Mouse (Mus musculus): ENCODE data around the gene Ydjc. TPM values are rescaled to one million over a fixed set of nuclear protein-coding genes. Genes with fewer than 3 reads are reported as not detected.

Gene Ydjc
- total RNA-seq (2012; rRNA removed) (68.0 and 70.9 TPM in 2 replicates), total RNA-seq (2014; rRNA removed) (48.9 and 54.3 TPM in 2 replicates), polyA plus RNA-seq (2012; ENCODE audit: insufficient read length, low read depth) (63.4 and 65.3 TPM in 2 replicates)

- no peak within 1 kb of the TSS for H3K27ac ChIP-seq (ENCODE audit: insufficient read depth, low read depth)
- DNase-seq (ENCODE audit: extremely low read depth), result peak; percentile 59
- peak; percentile 41; the same call in 1 of the 2 replicates for TF ChIP-seq CHD2 (IDR thresholded peaks at IDR 0.05; ENCODE audit: low read length)
- TF ChIP-seq RAD21 (IDR thresholded peaks at IDR 0.05; ENCODE audit: low read depth, low read length), result no peak
- TF ChIP-seq GABPA (IDR thresholded peaks at IDR 0.05; ENCODE audit: insufficient replicate concordance, low read depth, low read length), result no peak
- no peak for TF ChIP-seq MAX (IDR thresholded peaks at IDR 0.05; ENCODE audit: low read length)
- TF ChIP-seq SMC3 (IDR thresholded peaks at IDR 0.05; ENCODE audit: low read depth, low read length), result no peak
- peak; percentile 79 for TF ChIP-seq ZNF384 (IDR thresholded peaks at IDR 0.05; ENCODE audit: low read depth, low read length)
- no peak for TF ChIP-seq USF1 (IDR thresholded peaks at IDR 0.05; ENCODE audit: low read depth, low read length)
- TF ChIP-seq TCF12 (IDR thresholded peaks at IDR 0.05; ENCODE audit: low read depth, low read length), result no peak
- TF ChIP-seq ZMIZ1 (IDR thresholded peaks at IDR 0.05; ENCODE audit: low read depth, low read length), result no peak
- TF ChIP-seq RCOR1 (conservative IDR thresholded peaks at IDR 0.05; ENCODE audit: low read depth, low read length), result no peak
- TF ChIP-seq HCFC1 (IDR thresholded peaks at IDR 0.05; ENCODE audit: low read depth, low read length), result no peak
- TF ChIP-seq KAT2A (IDR thresholded peaks at IDR 0.05; ENCODE audit: insufficient replicate concordance, low read length), result no peak
- no peak for TF ChIP-seq TBP (conservative IDR thresholded peaks at IDR 0.05; ENCODE audit: low read depth, low read length)
- TF ChIP-seq MAZ (IDR thresholded peaks at IDR 0.05; ENCODE audit: low read depth, low read length), result no peak
- no peak for TF ChIP-seq ZC3H11A (IDR thresholded peaks at IDR 0.05; ENCODE audit: low read depth, low read length)
These were observed at the start of gene Ydjc for GRCm38 (mm10) chr16:17144339-17144738. TSS of gene Ydjc (plus strand) at chr16:17144621.

GRCm38 (mm10) chr16:17096938-17097337 is 47.5 kb upstream of the Ydjc start:
- Histone ChIP-seq H3K4me3 (replicated peaks in 1 of 3; ENCODE audit: low read depth in 2 of 3, low read length in 2 of 3, poor library complexity in 1 of 3) (no peak overlapping the region), H3K4me2 (ENCODE audit: insufficient read depth, low read depth, poor library complexity, severe bottlenecking) (no peak overlapping the region), H3K79me2 (replicated peaks; ENCODE audit: control insufficient read depth, extremely low read depth, insufficient read depth, poor library complexity, severe bottlenecking) (no peaks in the 10 kb centered on the region), H3K9ac (ENCODE audit: insufficient read depth, low read depth) (no peak overlapping the region), H3K27me3 (replicated peaks) (no peaks in the 10 kb centered on the region), H3K4me1 (ENCODE audit: control insufficient read depth in 1 of 2, insufficient read depth in 2 of 2) (no peaks in the 10 kb centered on the region), H3K36me3 (replicated peaks in 1 of 2; ENCODE audit: control insufficient read depth in 1 of 2, insufficient read depth in 1 of 2, low read length in 1 of 2) (peaks cover 80 to 95% of the 10 kb centered on the region in 2 experiments), H3K9me3 (replicated peaks; ENCODE audit: low read length) (no peaks in the 10 kb centered on the region), H3K27ac (ENCODE audit: insufficient read depth, low read depth) (no peak overlapping the region)
- in situ Hi-C loops (cut with MboI; ENCODE audit: low pct_ligation_motif_present, low pct_unique_long_range_greater_than_20kb, low sequenced_read_pairs) (no loop called here), dilution Hi-C loops (cut with MboI; ENCODE audit: extremely low pct_ligation_motif_present, extremely low pct_unique_long_range_greater_than_20kb, low sequenced_read_pairs) (no loop called here)
- TF ChIP-seq SIN3A (IDR thresholded peaks at IDR 0.05; ENCODE audit: low read length) (no peak), TCF12 (IDR thresholded peaks at IDR 0.05; ENCODE audit: low read depth, low read length) (no peak), TBP (conservative IDR thresholded peaks at IDR 0.05; ENCODE audit: low read depth, low read length) (no peak), CTCF (conservative IDR thresholded peaks at IDR 0.05 in 1 of 2, IDR thresholded peaks at IDR 0.05 in 1 of 2; ENCODE audit: low read depth in 2 of 2, low read length in 2 of 2) (no peak), USF2 (conservative IDR thresholded peaks at IDR 0.05; ENCODE audit: low read depth, low read length) (no peak), NELFE (IDR thresholded peaks at IDR 0.05; ENCODE audit: low read depth, low read length) (no peak), GABPA (IDR thresholded peaks at IDR 0.05; ENCODE audit: insufficient replicate concordance, low read depth, low read length) (no peak), CHD2 (IDR thresholded peaks at IDR 0.05; ENCODE audit: low read length) (no peak), RCOR1 (conservative IDR thresholded peaks at IDR 0.05; ENCODE audit: low read depth, low read length) (no peak), MEF2A (IDR thresholded peaks at IDR 0.05; ENCODE audit: borderline replicate concordance, low read depth, low read length) (no peak), ETS1 (conservative IDR thresholded peaks at IDR 0.05; ENCODE audit: low read depth, low read length) (no peak), POLR2AphosphoS2 (IDR thresholded peaks at IDR 0.05; ENCODE audit: low read depth, low read length) (no peak)
- DNase-seq (ENCODE audit: extremely low read depth), result no peak

More at GRCm38 (mm10) chr16:17144339-17144738, at the start of gene Ydjc:
- Histone ChIP-seq H3K79me2 (replicated peaks; ENCODE audit: control insufficient read depth, extremely low read depth, insufficient read depth, poor library complexity, severe bottlenecking) (peaks cover 4% of the 10 kb centered on the region; the same call in 1 of the 2 replicates), H3K36me3 (replicated peaks in 1 of 2; ENCODE audit: control insufficient read depth in 1 of 2, insufficient read depth in 1 of 2, low read length in 1 of 2) (peaks cover 0 to 41% of the 10 kb centered on the region in 2 experiments), H3K4me3 (replicated peaks in 1 of 3; ENCODE audit: low read depth in 2 of 3, low read length in 2 of 3, poor library complexity in 1 of 3) (no peak within 1 kb of the TSS), H3K4me1 (ENCODE audit: control insufficient read depth in 1 of 2, insufficient read depth in 2 of 2) (peaks cover 7 to 33% of the 10 kb centered on the region in 2 experiments), H3K9ac (ENCODE audit: insufficient read depth, low read depth) (no peak within 1 kb of the TSS), H3K27me3 (replicated peaks) (no peaks in the 10 kb centered on the region), H3K4me2 (ENCODE audit: insufficient read depth, low read depth, poor library complexity, severe bottlenecking) (no peak within 1 kb of the TSS), H3K9me3 (replicated peaks; ENCODE audit: low read length) (no peaks in the 10 kb centered on the region)
- in situ Hi-C loops (cut with MboI; ENCODE audit: low pct_ligation_motif_present, low pct_unique_long_range_greater_than_20kb, low sequenced_read_pairs), result no loop called here
- dilution Hi-C loops (cut with MboI; ENCODE audit: extremely low pct_ligation_motif_present, extremely low pct_unique_long_range_greater_than_20kb, low sequenced_read_pairs), result no loop called here

Measured in CH12.LX (cell line).